Mouse (Mus musculus) brain, embryonic 18.5 days (tissue): ENCODE measurements around the gene Rnf11.

Source experiments
- DNase-seq: peaks from one replicate; pipeline ENCODE4 v3.0.0-alpha.2; 2012; ENCODE audit warnings: low read depth, low spot score

The Rnf11 gene

GRCm38 (mm10) chr4:109484621-109485020 is at the start of gene Rnf11:
Gene Rnf11 (minus strand): TSS chr4:109484728.
- no peak for DNase-seq

DNA sequence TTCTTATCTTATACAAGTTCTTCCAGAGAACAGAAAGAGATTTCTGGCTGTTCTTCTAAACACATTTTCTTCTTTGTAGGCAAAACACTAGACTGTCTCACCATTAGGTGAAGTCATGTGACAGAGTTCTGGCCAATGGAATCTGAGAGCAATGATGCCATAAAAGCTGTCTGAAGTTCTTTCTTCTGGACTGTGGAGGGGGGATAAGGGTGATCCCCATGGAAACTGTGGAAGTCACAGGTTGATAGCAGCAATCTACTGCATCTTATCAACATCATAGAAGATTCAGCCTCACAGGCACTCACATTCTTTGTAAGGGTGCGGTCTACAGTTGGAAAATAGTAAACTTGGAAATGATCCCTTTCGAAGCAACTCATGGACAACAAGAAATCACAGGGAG is 46.6 kb upstream of the Rnf11 start, which contains the start of gene 4930522H14Rik:
Gene 4930522H14Rik (minus strand): TSS at position 187 of the 400 bp plus-strand sequence.
- no peak for DNase-seq

- DNase-seq, result no peak
These were observed 45.8 kb upstream of the Rnf11 start for GRCm38 (mm10) chr4:109530245-109530816.

GRCm38 (mm10) chr4:109504885-109505284 is 20.4 kb upstream of the Rnf11 start:
- no peak for DNase-seq

- DNase-seq, result no peak
These were observed 13.9 kb upstream of the Rnf11 start for GRCm38 (mm10) chr4:109498476-109498875.

GRCm38 (mm10) chr4:109493581-109493980 is 9.1 kb upstream of the Rnf11 start:
- no peak for DNase-seq

DNA sequence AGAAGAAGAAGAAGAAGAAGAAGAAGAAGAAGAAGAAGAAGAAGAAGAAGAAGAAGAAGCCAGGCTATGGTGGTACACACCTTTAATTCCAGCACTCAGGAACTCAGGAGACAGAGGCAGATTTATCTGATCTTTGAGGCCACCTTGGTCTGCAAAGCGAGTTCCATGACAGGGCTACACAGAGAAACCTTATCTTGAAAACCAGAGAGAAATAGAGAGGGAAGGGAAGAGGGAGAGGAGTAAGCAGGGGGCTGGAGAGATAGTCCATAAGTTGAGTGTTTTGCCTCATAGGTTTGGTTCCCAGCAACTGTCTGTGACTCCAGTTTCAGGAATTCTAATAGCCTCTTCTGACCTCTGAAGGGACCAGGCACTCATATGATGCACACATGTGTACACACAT is 4.3 kb upstream of the Rnf11 start:
- DNase-seq, result no peak

DNA sequence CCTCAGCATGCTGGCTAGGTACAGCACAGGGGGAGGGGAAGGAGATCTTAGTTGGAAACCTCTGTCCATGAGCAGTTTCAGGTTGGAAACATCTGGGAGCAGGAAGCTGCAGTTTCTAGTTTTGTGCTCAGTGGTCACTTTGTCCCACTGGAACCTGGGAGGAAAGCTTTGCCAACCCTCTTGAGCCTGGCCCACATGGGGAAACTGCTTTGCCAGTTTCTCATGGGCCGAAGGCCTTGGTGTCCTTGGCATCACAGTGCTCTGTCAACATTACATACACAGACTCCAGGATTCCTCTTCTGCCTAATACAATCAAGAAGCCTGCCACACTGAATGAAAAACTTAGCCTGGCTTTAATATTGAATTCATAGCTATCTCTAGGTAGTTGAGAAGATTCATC is 1.8 kb downstream of the Rnf11 start:
- no peak for DNase-seq

GRCm38 (mm10) chr4:109481424-109481823 is 3.1 kb downstream of the Rnf11 start:
- DNase-seq, result no peak

- no peak for DNase-seq
These were observed 7.1 kb downstream of the Rnf11 start for GRCm38 (mm10) chr4:109477454-109477853.

- DNase-seq, result peak; percentile 67
These were observed 7.9 kb downstream of the Rnf11 start for GRCm38 (mm10) chr4:109476554-109477014.

GRCm38 (mm10) chr4:109475577-109476553 is 8.7 kb downstream of the Rnf11 start:
- DNase-seq, result no peak

DNA sequence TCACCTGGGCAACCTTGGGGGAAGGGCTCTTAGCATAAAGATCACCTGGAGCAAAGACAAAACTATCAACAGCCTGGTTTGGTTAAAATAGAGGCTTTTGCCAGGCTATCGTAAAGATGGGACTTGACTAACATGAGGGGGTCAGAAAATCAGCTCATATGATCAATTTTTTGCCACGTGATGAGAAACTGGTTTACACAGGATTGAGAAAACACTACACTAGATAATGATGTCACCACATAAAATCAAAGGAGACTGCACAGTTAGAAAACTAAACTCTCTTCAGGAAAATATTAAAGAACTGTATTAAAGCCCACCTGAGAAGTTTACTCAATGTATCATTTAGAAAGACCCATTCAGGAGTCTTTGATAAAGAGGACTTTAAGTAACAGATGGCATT is 9.4 kb downstream of the Rnf11 start:
- no peak for DNase-seq

GRCm38 (mm10) chr4:109472566-109472965 is 12.0 kb downstream of the Rnf11 start:
- no peak for DNase-seq

DNA sequence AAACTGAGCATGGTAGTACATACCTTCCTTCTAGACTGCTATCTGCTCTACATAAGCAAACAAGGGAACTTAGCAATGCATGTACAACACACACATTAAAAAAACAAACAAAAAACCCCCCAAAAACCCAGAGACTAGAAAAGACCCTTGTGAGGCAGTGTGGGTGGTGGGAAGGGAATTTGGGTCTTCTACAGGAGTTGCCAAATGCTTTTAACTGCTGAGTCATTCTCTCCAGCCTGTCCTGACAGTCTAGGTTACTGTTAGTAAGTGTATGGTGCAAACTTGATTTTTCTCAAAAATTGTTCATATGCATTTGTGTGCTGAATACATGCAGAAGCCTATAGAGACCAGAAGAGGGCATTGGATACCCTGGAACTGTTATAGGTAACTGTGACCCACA is 12.9 kb downstream of the Rnf11 start:
- no peak for DNase-seq

- no peak for DNase-seq
These were observed 16.8 kb downstream of the Rnf11 start for GRCm38 (mm10) chr4:109467687-109468086.

- no peak for DNase-seq
These were observed 20.6 kb downstream of the Rnf11 start for GRCm38 (mm10) chr4:109463892-109464291.

GRCm38 (mm10) chr4:109460421-109461179 is 23.9 kb downstream of the Rnf11 start:
- no peak for DNase-seq

- no peak for DNase-seq
These were observed 27.7 kb downstream of the Rnf11 start for GRCm38 (mm10) chr4:109456821-109457220.

DNA sequence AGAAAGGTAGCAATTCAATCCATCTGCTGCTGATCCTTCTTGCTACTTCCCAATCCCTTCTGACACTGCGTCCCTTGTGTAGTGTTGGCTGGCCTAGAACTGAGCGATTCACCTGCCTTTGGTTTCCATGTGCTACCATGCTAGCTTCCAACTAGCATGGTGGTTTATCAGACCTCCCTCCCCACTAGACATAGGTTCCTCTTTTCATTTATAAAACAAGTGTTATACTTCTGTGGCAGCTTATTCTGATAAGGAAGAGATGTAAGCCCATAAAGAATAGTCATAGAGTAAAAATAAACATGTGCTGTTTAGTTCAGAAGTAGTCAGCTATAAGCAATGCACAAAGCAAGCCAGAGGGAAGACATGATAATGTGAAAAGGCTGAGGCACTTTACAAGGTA is 36.0 kb downstream of the Rnf11 start:
- DNase-seq, result no peak

DNA sequence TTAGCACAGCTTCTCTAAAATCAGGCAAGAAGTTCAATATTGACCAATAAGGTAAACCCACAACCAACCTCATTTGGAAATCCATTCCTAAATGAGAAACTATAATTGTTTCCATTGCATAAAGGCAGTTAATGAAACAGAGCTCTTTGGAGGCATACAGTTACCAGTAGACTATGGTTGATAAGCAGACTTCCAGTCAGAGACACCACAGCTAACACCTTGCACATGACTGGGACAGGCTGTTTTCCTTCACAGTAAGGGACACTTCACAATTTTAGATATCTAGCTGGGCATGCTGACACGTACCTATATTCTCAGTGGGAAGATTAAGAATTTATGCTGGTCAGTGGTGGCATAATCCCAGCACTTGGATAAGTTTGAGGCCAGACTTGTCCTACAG is 38.6 kb downstream of the Rnf11 start:
- DNase-seq, result no peak

GRCm38 (mm10) chr4:109445397-109445796 is 39.1 kb downstream of the Rnf11 start:
- DNase-seq, result no peak
